Mouse (Mus musculus): Measurements from ENCODE around the gene Ero1l.

Gene Ero1l

GRCm38 (mm10) chr14:45305852-45306251 lies 12.7 kb downstream of the Ero1l start:
- no peak for DNase-seq (ENCODE audit: extremely low spot score, low spot score)

DNA sequence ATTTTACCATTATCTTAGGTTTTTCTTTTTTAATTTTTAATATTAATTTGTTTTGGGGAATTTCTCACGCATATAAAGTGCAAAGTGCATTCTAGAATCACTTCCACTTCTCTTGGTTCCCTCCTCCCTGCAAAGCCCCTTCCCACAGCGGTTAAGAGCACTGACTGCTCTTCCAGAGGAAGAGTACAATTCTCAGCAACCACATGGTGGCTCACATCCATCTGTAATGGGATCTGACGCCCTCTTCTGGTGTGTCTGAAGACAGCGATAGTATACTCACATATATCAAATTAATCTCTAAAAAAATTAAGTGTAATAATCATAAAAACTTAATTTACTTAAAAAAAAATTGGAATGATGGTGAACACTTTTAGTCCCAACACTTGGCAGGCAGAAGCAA lies 14.2 kb downstream of the Ero1l start:
- no peak for DNase-seq (ENCODE audit: extremely low spot score, low spot score)

- no peak for DNase-seq (ENCODE audit: extremely low spot score, low spot score)
Observed at GRCm38 (mm10) chr14:45303939-45304338, 14.6 kb downstream of the Ero1l start.

DNA sequence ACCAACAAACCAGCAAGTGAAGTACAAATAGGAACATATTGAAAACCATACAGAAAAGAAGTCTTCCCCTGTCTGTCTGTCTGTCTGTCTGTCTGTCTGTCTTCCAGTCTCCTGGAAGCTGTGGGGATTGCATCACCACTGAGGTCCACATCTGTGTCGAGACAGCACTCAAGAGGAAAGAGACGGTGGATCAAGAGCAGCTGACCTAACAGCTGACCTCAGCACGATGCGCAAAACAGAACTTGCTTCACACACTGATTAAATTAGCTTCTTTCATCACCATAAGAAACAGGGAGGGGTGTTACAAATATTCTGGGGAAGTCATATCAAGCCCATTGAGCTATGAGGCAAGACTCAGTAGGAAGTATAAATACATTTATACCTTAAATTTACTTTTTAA lies 27.0 kb downstream of the Ero1l start:
- no peak for DNase-seq (ENCODE audit: extremely low spot score, low spot score)

GRCm38 (mm10) chr14:45282066-45282465 lies 36.5 kb downstream of the Ero1l start:
- no peak for DNase-seq (ENCODE audit: extremely low spot score, low spot score)

GRCm38 (mm10) chr14:45275816-45276215 lies 42.8 kb downstream of the Ero1l start:
- no peak for DNase-seq (ENCODE audit: extremely low spot score, low spot score)

DNA sequence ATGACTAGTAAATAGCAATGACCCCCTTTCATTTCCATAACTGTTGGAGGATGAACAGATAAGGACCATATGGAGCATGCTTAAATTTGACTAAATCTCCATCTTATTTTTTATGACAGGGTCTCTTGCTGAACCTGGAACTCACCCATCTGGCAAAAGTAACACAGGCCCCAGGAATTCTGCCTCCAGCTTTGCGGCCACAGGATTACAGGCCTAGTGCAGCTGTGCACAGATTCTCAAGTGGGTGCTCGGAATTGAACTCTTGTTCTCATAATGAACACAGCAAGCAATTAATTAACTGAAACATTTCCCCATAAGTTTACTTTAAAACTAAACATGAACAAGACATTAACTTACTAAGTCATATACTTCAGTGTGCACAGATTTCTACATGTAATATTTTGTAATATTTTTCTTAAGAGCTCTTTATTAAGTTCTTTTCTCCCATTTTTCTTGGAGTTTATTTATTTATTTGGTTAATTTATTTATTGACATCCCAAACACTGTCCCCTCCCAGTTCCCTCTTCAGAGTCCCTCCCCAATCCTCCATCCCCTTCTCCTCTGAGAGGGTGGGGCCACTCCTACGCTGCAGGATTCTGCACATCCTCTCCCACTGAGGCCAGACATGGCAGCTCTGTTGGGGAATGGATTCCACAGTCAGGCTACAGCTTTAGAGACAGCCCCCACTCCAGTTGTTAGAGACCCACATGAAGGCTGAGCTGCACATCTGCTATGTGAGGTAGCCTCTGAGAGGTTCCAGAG lies 54.6 kb downstream of the Ero1l start:
- no peak for DNase-seq (ENCODE audit: extremely low spot score, low spot score)

- no peak for DNase-seq (ENCODE audit: extremely low spot score, low spot score)
Observed at GRCm38 (mm10) chr14:45251548-45252076, 67.0 kb downstream of the Ero1l start.

GRCm38 (mm10) chr14:45241613-45242012 lies 77.0 kb downstream of the Ero1l start:
- no peak for DNase-seq (ENCODE audit: extremely low spot score, low spot score)

DNA sequence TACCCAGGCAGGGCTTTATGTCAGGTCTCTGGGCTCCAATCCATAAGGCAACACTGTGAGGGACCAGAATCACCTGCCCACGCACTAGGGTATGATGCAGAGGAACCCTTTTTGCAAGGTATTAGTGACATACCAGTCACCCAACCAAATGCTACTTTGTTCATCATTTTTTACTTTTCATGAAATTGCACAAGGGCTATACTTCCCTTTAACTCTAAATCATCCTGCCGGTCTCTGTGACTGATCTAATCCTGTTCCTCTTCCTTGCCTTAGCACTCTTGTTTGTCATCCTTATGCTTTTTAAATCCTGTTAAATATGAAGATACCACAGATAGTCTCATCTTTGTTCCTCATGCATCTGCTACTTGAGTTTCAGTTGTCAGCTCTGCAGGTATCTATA lies 79.5 kb downstream of the Ero1l start:
- DNase-seq (ENCODE audit: extremely low spot score, low spot score) = no peak

Data from neural tube, embryonic 10.5 days (tissue).